Mouse (Mus musculus) testis, postnatal 14 days (tissue): ENCODE results near the gene Thumpd3.

Source experiments
- DNase-seq: peaks from one replicate; pipeline ENCODE4 v3.0.0; 2021; ENCODE audit warnings: low spot score

Gene Thumpd3

GRCm38 (mm10) chr6:113079492-113079891 lies 33.5 kb downstream of the Thumpd3 start:
- DNase-seq, result peak; percentile 31

GRCm38 (mm10) chr6:113082229-113082628 lies 36.2 kb downstream of the Thumpd3 start:
- DNase-seq, result no peak

- no peak for DNase-seq
Observed at GRCm38 (mm10) chr6:113084590-113084989, 38.6 kb downstream of the Thumpd3 start.

- DNase-seq, result no peak
Observed at GRCm38 (mm10) chr6:113093206-113093605, 47.2 kb downstream of the Thumpd3 start.

- DNase-seq, result no peak
Observed at GRCm38 (mm10) chr6:113095547-113095946, 49.5 kb downstream of the Thumpd3 start.

- no peak for DNase-seq
Observed at GRCm38 (mm10) chr6:113097662-113098061, 51.6 kb downstream of the Thumpd3 start.

GRCm38 (mm10) chr6:113099640-113100289 lies 53.7 kb downstream of the Thumpd3 start:
- peak; percentile 81 for DNase-seq

GRCm38 (mm10) chr6:113102541-113102940 lies 56.5 kb downstream of the Thumpd3 start:
- DNase-seq, result no peak

GRCm38 (mm10) chr6:113103765-113104164 lies 57.7 kb downstream of the Thumpd3 start:
- DNase-seq, result no peak

- no peak for DNase-seq
Observed at GRCm38 (mm10) chr6:113109378-113109777, 63.4 kb downstream of the Thumpd3 start.

GRCm38 (mm10) chr6:113109956-113110355 lies 63.9 kb downstream of the Thumpd3 start:
- no peak for DNase-seq
